Mouse (Mus musculus): ENCODE measurements around the gene Amdhd1. TPM values are rescaled to one million over a fixed set of nuclear protein-coding genes. Genes with fewer than 3 reads are reported as not detected.
A peak's percentile ranks its signal among the peaks of the same experiment; 100 is the strongest.
"Not testable (repeated sequence)": the region's sequence is repeated elsewhere in the genome, so short reads cannot be mapped to it uniquely, and the experiment has no call there.

Amdhd1 gene
- polyA plus RNA-seq, 1 experiment from 2014 or later: 0.11 TPM

- Histone ChIP-seq H3K36me3 (ENCODE audit: control insufficient read depth, insufficient read depth, low read length) (no peaks in the 10 kb centered on the region), H3K4me3 (ENCODE audit: low read depth, low read length) (no peak overlapping the region), H3K4me2 (no peak overlapping the region), H3K27me3 (ENCODE audit: control insufficient read depth, insufficient read depth, low read length) (no peaks in the 10 kb centered on the region), H3K27ac (ENCODE audit: low read depth, low read length) (no peak overlapping the region), H3K9me3 (ENCODE audit: control insufficient read depth, low read length) (no peaks in the 10 kb centered on the region), H3K9ac (ENCODE audit: low read length) (no peak overlapping the region), H3K4me1 (ENCODE audit: control insufficient read depth, insufficient read depth, low read length) (no peaks in the 10 kb centered on the region)
- ATAC-seq (ENCODE audit: low FRiP score) (no peak), DNase-seq (ENCODE audit: low spot score, missing footprints) (peak; percentile 77)
- 90% methylated on average over 11 of the region's 11 CpGs for WGBS
These were observed 28.2 kb upstream of the Amdhd1 start for GRCm38 (mm10) chr10:93567841-93568566.

- no peak for ATAC-seq (ENCODE audit: low FRiP score)
- WGBS: 89% methylated on average over 10 of the region's 10 CpGs
- H3K36me3 ChIP-seq (ENCODE audit: control insufficient read depth, insufficient read depth, low read length): no peaks in the 10 kb centered on the region
These were observed 27.2 kb upstream of the Amdhd1 start for GRCm38 (mm10) chr10:93567066-93567465.

GRCm38 (mm10) chr10:93564518-93565090, 24.8 kb upstream of the Amdhd1 start:
- 90% methylated on average over 14 of the region's 14 CpGs for WGBS
- no peaks in the 10 kb centered on the region for H3K4me1 ChIP-seq (ENCODE audit: control insufficient read depth, insufficient read depth, low read length)
- DNase-seq (ENCODE audit: low spot score, missing footprints): no peak
- no peak for ATAC-seq (ENCODE audit: low FRiP score)
- H3K9ac ChIP-seq (ENCODE audit: low read length): no peak overlapping the region
- H3K4me3 ChIP-seq (ENCODE audit: low read depth, low read length): no peak overlapping the region
- H3K9me3 ChIP-seq (ENCODE audit: control insufficient read depth, low read length): no peaks in the 10 kb centered on the region
- H3K4me2 ChIP-seq: no peak overlapping the region
- H3K27me3 ChIP-seq (ENCODE audit: control insufficient read depth, insufficient read depth, low read length): no peaks in the 10 kb centered on the region
- no peak overlapping the region for H3K27ac ChIP-seq (ENCODE audit: low read depth, low read length)
- no peaks in the 10 kb centered on the region for H3K36me3 ChIP-seq (ENCODE audit: control insufficient read depth, insufficient read depth, low read length)

More at GRCm38 (mm10) chr10:93567066-93567465, 27.2 kb upstream of the Amdhd1 start:
- Histone ChIP-seq H3K9me3 (ENCODE audit: control insufficient read depth, low read length) (no peaks in the 10 kb centered on the region), H3K4me2 (no peak overlapping the region), H3K27me3 (ENCODE audit: control insufficient read depth, insufficient read depth, low read length) (no peaks in the 10 kb centered on the region), H3K4me1 (ENCODE audit: control insufficient read depth, insufficient read depth, low read length) (no peaks in the 10 kb centered on the region), H3K4me3 (ENCODE audit: low read depth, low read length) (no peak overlapping the region), H3K27ac (ENCODE audit: low read depth, low read length) (no peak overlapping the region), H3K9ac (ENCODE audit: low read length) (no peak overlapping the region)
- no peak for DNase-seq (ENCODE audit: low spot score, missing footprints)

- DNase-seq (ENCODE audit: low spot score, missing footprints): no peak
- Histone ChIP-seq H3K27ac (ENCODE audit: low read depth, low read length) (no peak overlapping the region), H3K4me3 (ENCODE audit: low read depth, low read length) (no peak overlapping the region), H3K9me3 (ENCODE audit: control insufficient read depth, low read length) (no peaks in the 10 kb centered on the region), H3K4me1 (ENCODE audit: control insufficient read depth, insufficient read depth, low read length) (no peaks in the 10 kb centered on the region), H3K36me3 (ENCODE audit: control insufficient read depth, insufficient read depth, low read length) (no peaks in the 10 kb centered on the region), H3K4me2 (no peak overlapping the region), H3K27me3 (ENCODE audit: control insufficient read depth, insufficient read depth, low read length) (no peaks in the 10 kb centered on the region), H3K9ac (ENCODE audit: low read length) (no peak overlapping the region)
- WGBS: 54% methylated on average over 9 of the region's 9 CpGs
- no peak; the same call in 1 of the 2 replicates for ATAC-seq (ENCODE audit: low FRiP score)
These were observed 20.0 kb upstream of the Amdhd1 start for GRCm38 (mm10) chr10:93559786-93560185.

DNA sequence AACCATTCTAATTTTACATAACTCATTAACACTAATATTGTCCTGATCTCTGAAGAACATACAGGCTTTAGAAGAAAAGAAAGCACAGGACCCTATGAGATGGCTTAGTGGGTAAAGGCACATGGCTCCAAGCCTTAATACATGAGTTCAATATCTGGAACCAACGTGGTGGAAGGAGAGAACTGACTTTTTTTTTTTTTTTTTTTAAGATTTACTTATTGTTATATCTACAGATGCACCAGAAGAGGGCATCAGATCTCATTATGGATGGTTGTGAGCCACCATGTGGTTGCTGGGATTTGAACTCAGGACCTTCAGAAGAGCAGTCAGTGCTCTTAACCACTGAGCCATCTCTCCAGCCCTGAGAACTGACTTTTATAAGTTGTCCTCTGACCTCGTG, 18.1 kb upstream of the Amdhd1 start:
- WGBS: 70% methylated on average over 2 of the region's 2 CpGs
- not testable (repeated sequence) for H3K4me2 ChIP-seq; H3K9ac ChIP-seq (ENCODE audit: low read length); H3K27ac ChIP-seq (ENCODE audit: low read depth, low read length); H3K9me3 ChIP-seq (ENCODE audit: control insufficient read depth, low read length); H3K27me3 ChIP-seq (ENCODE audit: control insufficient read depth, insufficient read depth, low read length); H3K4me1 ChIP-seq (ENCODE audit: control insufficient read depth, insufficient read depth, low read length); H3K36me3 ChIP-seq (ENCODE audit: control insufficient read depth, insufficient read depth, low read length); H3K4me3 ChIP-seq (ENCODE audit: low read depth, low read length); ATAC-seq (ENCODE audit: low FRiP score)
- peak; percentile 75 for DNase-seq (ENCODE audit: low spot score, missing footprints)

- ATAC-seq (ENCODE audit: low FRiP score) (no peak), DNase-seq (ENCODE audit: low spot score, missing footprints) (no peak)
- H3K9ac ChIP-seq (ENCODE audit: low read length): no peak overlapping the region
- H3K4me3 ChIP-seq (ENCODE audit: low read depth, low read length): no peak overlapping the region
- no peaks in the 10 kb centered on the region for H3K9me3 ChIP-seq (ENCODE audit: control insufficient read depth, low read length)
- 87% methylated on average over 8 of the region's 8 CpGs for WGBS
- H3K27ac ChIP-seq (ENCODE audit: low read depth, low read length): no peak overlapping the region
- no peak overlapping the region for H3K4me2 ChIP-seq
- no peaks in the 10 kb centered on the region for H3K4me1 ChIP-seq (ENCODE audit: control insufficient read depth, insufficient read depth, low read length)
- no peaks in the 10 kb centered on the region for H3K27me3 ChIP-seq (ENCODE audit: control insufficient read depth, insufficient read depth, low read length)
- H3K36me3 ChIP-seq (ENCODE audit: control insufficient read depth, insufficient read depth, low read length): no peaks in the 10 kb centered on the region
These were observed 12.8 kb upstream of the Amdhd1 start for GRCm38 (mm10) chr10:93552596-93552995.

GRCm38 (mm10) chr10:93549821-93550220, 10.0 kb upstream of the Amdhd1 start:
- no peaks in the 10 kb centered on the region for H3K4me1 ChIP-seq (ENCODE audit: control insufficient read depth, insufficient read depth, low read length)
- no peaks in the 10 kb centered on the region for H3K9me3 ChIP-seq (ENCODE audit: control insufficient read depth, low read length)
- H3K36me3 ChIP-seq (ENCODE audit: control insufficient read depth, insufficient read depth, low read length): no peaks in the 10 kb centered on the region
- WGBS: 90% methylated on average over 10 of the region's 10 CpGs
- no peak for DNase-seq (ENCODE audit: low spot score, missing footprints)
- no peak overlapping the region for H3K4me3 ChIP-seq (ENCODE audit: low read depth, low read length)
- no peaks in the 10 kb centered on the region for H3K27me3 ChIP-seq (ENCODE audit: control insufficient read depth, insufficient read depth, low read length)
- no peak overlapping the region for H3K9ac ChIP-seq (ENCODE audit: low read length)
- ATAC-seq (ENCODE audit: low FRiP score): no peak
- no peak overlapping the region for H3K27ac ChIP-seq (ENCODE audit: low read depth, low read length)
- H3K4me2 ChIP-seq: no peak overlapping the region

- ATAC-seq (ENCODE audit: low FRiP score) (peak; percentile 65), DNase-seq (ENCODE audit: low spot score, missing footprints) (peak; percentile 98)
- H3K9me3 ChIP-seq (ENCODE audit: control insufficient read depth, low read length): no peaks in the 10 kb centered on the region
- no peak overlapping the region for H3K4me2 ChIP-seq
- no peaks in the 10 kb centered on the region for H3K4me1 ChIP-seq (ENCODE audit: control insufficient read depth, insufficient read depth, low read length)
- WGBS: 12% methylated on average over 7 of the region's 7 CpGs
- no peaks in the 10 kb centered on the region for H3K27me3 ChIP-seq (ENCODE audit: control insufficient read depth, insufficient read depth, low read length)
- no peak overlapping the region for H3K9ac ChIP-seq (ENCODE audit: low read length)
- H3K27ac ChIP-seq (ENCODE audit: low read depth, low read length): no peak overlapping the region
- no peak overlapping the region for H3K4me3 ChIP-seq (ENCODE audit: low read depth, low read length)
- no peaks in the 10 kb centered on the region for H3K36me3 ChIP-seq (ENCODE audit: control insufficient read depth, insufficient read depth, low read length)
These were observed 9.2 kb upstream of the Amdhd1 start for GRCm38 (mm10) chr10:93548991-93549390.

- H3K9me3 ChIP-seq (ENCODE audit: control insufficient read depth, low read length): no peaks in the 10 kb centered on the region
- no peak overlapping the region for H3K9ac ChIP-seq (ENCODE audit: low read length)
- H3K4me2 ChIP-seq: no peak overlapping the region
- no peaks in the 10 kb centered on the region for H3K36me3 ChIP-seq (ENCODE audit: control insufficient read depth, insufficient read depth, low read length)
- WGBS: 92% methylated on average over 4 of the region's 4 CpGs
- no peaks in the 10 kb centered on the region for H3K4me1 ChIP-seq (ENCODE audit: control insufficient read depth, insufficient read depth, low read length)
- no peak for ATAC-seq (ENCODE audit: low FRiP score)
- no peak overlapping the region for H3K4me3 ChIP-seq (ENCODE audit: low read depth, low read length)
- H3K27me3 ChIP-seq (ENCODE audit: control insufficient read depth, insufficient read depth, low read length): no peaks in the 10 kb centered on the region
- H3K27ac ChIP-seq (ENCODE audit: low read depth, low read length): no peak overlapping the region
- no peak for DNase-seq (ENCODE audit: low spot score, missing footprints)
These were observed 8.0 kb upstream of the Amdhd1 start for GRCm38 (mm10) chr10:93547741-93548270.

Data from midbrain, embryonic 11.5 days (tissue).